Comparison of ENCODE assay signal across 24 mouse cellular contexts in genomic region chr15:74225927-74226285, GRCm38 (mm10).
"Had no signal": no experiment of that assay in that cellular context is flagged by ENCODE, and none has a peak within 500 bp of the region (broad histone marks: within the 10 kb centered on the region; RNA-seq: fewer than 3 reads in every experiment).

No protein-coding gene starts in this region.

- H3K4me2 ChIP-seq: heart, embryonic 11.5 days; heart, embryonic 13.5 days; heart, embryonic 15.5 days; hindbrain, embryonic 12.5 days; hindbrain, embryonic 15.5 days; limb, embryonic 12.5 days; liver, embryonic 11.5 days; liver, embryonic 13.5 days had no signal

- DNase-seq: gastrocnemius, postnatal 14 days; gastrocnemius, postnatal 36 days; heart, adult 11 months; heart, adult 2 months; heart, postnatal 14 days; heart, postnatal 36 days; kidney, adult 11 months; kidney, adult 2 months; kidney, adult 9 months; kidney, postnatal 10 days; kidney, postnatal 36 days; liver; liver, embryonic 13.5 days had no signal

- H3K27ac ChIP-seq: heart, adult 2 months; heart, embryonic 13.5 days; heart, embryonic 15.5 days; hindbrain, embryonic 12.5 days; hindbrain, embryonic 15.5 days; hindbrain, postnatal 0 days; left cerebral cortex, adult 2 months; limb, embryonic 10.5 days; limb, embryonic 12.5 days; liver, embryonic 13.5 days had no signal

- H3K4me1 ChIP-seq: heart, embryonic 13.5 days; heart, embryonic 15.5 days; limb, embryonic 10.5 days; limb, embryonic 12.5 days; liver, embryonic 13.5 days had no signal

- ATAC-seq: intestine, embryonic 16.5 days had no signal

- H3K9ac ChIP-seq: heart, embryonic 13.5 days; heart, embryonic 15.5 days; hindbrain, embryonic 12.5 days; hindbrain, embryonic 15.5 days; limb, embryonic 12.5 days; liver, embryonic 13.5 days had no signal

- H3K27me3 ChIP-seq: liver, embryonic 13.5 days had no signal

- H3K36me3 ChIP-seq: heart, embryonic 13.5 days; heart, embryonic 15.5 days; hindbrain, embryonic 12.5 days; hindbrain, embryonic 15.5 days; limb, embryonic 10.5 days; limb, embryonic 12.5 days; liver, embryonic 13.5 days had no signal

- H3K4me3 ChIP-seq: heart, adult 2 months; heart, embryonic 13.5 days; heart, embryonic 15.5 days; hindbrain, embryonic 12.5 days; hindbrain, embryonic 15.5 days; left cerebral cortex, adult 2 months; limb, embryonic 10.5 days; limb, embryonic 12.5 days; liver, embryonic 13.5 days had no signal

- H3K9me3 ChIP-seq: heart, embryonic 13.5 days; heart, embryonic 15.5 days; hindbrain, embryonic 12.5 days; hindbrain, embryonic 15.5 days; limb, embryonic 10.5 days; limb, embryonic 12.5 days; liver, embryonic 13.5 days had no signal
